Mouse (Mus musculus): Measurements from ENCODE around the gene Tspan9. TPM values are rescaled to one million over a fixed set of nuclear protein-coding genes. Genes with fewer than 3 reads are reported as not detected.
A peak's percentile ranks its signal among the peaks of the same experiment; 100 is the strongest.

The Tspan9 gene
- total RNA-seq, 1 experiment from 2014 or later: 0.67 TPM

DNA sequence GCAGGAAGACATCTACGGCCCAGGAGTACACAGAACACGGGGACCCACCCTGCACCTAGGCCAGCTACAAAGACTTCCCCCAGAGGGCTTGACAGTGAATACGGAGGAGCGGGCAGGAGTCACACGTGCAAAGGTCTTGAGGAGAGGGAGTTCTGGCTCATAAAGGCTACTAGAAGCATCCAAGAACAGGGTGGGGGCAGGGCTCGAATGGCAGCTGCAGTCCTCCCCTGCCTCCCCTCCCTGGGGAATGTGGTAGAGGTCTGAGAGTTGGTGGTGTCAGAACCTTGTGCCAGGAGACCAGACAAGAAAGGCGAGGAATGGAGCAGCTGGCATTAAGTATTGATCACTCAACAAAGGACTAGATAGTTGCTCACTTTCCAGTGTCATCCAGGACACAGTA lies 31.6 kb downstream of the Tspan9 start:
- ATAC-seq (replicated peaks; ENCODE audit: insufficient number of reproducible peaks, low FRiP score, low TSS enrichment, poor library complexity, severe bottlenecking): no peak

DNA sequence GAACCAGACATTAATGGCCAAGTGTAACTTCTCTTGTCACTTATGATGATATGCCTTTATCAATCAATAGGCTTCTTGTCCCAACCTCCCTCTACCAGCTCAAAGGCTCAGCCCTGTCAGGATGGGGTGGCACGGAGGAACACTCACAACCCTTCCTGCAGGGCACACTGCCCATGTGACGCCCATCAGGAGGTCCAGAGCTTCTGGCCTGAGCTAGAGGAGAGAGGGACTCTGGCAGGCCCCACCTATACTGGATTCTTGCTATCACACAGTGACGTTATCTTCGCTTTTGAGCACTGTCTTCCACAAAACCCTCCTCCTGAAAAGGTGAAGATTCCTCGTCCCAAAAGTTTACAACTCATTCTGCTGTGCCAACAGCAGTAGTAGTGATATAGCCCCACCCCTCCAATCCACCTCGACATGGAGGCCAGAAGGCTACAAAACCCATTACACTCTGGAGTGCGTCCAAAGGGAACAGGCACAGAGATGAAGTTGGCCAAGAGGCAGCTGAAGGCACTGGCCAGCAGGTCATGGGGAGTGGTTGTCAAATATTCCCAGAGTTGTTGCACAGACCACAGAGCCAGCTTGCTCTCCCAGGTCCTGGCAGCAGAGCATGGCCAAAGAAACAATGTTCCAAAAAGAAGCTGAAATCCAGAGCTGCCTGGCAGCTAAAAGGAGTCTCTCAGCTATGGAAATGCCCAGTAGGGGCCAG lies 34.9 kb downstream of the Tspan9 start:
- ATAC-seq (replicated peaks; ENCODE audit: insufficient number of reproducible peaks, low FRiP score, low TSS enrichment, poor library complexity, severe bottlenecking): no peak

DNA sequence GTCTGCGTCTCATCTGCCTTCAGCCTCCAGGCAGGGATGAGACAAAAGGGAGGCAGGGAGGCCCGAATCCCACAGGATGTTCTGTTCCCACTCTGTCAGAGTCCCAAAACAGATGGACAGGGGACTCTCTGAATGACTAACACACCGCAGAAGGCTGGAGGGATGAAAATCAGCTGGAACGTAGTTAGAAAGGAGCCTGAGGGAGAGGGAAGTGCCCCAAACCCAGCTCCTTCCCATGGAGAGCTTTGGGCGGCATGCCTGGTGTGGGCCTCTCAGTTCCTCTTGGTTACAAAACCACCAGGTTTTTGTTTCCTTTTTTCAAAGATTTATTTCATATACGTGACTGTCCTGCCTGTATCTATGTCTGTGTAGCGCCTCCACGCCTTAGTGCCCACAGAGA lies 35.7 kb downstream of the Tspan9 start:
- ATAC-seq (replicated peaks; ENCODE audit: insufficient number of reproducible peaks, low FRiP score, low TSS enrichment, poor library complexity, severe bottlenecking): peak; percentile 59

DNA sequence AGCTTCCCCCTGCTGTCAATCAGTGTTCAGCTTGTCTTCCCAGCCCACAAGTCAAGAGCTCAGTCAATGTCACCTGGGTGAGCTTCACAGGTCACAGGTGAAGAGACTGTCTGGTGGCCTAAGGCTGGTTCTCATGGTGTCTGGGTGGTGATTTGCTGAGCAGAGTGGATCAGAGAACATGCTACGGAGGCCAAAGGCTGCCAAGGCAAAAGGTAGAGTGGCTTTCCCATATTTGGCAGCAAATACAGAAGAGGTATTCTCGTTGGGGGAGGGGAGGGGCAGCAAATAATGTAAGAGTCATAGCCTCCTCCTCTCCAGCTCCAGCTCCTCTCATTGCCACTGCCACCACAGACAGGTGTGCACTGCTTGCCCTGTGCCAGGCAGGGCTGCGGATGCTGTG lies 37.2 kb downstream of the Tspan9 start:
- ATAC-seq (replicated peaks; ENCODE audit: insufficient number of reproducible peaks, low FRiP score, low TSS enrichment, poor library complexity, severe bottlenecking): no peak

DNA sequence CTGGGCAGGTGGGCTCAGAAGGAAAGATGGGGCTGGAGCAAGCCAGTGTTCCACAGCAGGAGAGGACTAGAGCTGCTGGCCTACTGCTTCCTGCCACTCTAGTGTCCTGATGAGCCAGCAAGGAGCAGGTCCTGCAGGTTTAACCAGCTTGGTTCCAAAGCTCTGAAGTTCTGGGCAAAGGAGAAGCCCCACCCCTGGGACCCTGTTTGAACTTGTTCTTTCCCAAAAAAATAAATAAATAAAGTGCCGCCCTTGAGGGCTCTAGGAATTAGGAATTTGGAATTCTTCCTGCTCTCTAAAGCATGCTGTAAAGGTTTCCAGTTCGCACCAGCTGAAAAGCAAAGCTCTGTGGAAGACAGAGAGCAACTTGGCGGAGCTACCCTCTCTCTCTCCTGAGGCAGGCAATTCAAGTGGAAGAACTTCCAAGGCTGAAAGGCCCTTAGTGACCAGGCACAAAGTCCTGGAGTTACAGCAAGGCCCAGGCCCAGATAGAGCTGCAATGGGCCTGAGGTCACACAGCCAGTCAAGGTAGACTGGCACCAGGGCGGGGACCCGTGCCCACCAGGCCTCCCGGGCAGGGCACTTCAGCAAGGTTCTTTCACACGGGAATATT lies 38.6 kb downstream of the Tspan9 start:
- ATAC-seq (replicated peaks; ENCODE audit: insufficient number of reproducible peaks, low FRiP score, low TSS enrichment, poor library complexity, severe bottlenecking): no peak

DNA sequence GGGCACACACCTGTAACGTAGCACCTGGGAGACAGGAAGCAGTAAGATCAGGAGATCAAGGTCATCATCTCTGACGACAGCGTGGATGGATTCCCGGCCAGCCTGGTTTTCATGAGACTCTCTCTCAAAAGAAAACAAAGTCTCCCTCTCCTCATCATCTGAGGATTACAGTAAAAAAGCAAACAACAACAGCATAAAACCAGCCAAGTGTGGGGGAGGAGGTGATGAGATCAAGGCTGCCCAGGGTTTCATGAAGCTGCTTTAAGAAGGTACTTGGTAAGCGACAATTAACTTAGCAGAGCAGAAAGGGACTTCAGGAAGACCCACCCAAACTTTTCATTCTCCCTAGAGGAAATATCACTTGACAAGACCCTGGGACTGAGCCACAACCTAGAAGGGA lies 39.5 kb downstream of the Tspan9 start:
- ATAC-seq (replicated peaks; ENCODE audit: insufficient number of reproducible peaks, low FRiP score, low TSS enrichment, poor library complexity, severe bottlenecking): no peak

DNA sequence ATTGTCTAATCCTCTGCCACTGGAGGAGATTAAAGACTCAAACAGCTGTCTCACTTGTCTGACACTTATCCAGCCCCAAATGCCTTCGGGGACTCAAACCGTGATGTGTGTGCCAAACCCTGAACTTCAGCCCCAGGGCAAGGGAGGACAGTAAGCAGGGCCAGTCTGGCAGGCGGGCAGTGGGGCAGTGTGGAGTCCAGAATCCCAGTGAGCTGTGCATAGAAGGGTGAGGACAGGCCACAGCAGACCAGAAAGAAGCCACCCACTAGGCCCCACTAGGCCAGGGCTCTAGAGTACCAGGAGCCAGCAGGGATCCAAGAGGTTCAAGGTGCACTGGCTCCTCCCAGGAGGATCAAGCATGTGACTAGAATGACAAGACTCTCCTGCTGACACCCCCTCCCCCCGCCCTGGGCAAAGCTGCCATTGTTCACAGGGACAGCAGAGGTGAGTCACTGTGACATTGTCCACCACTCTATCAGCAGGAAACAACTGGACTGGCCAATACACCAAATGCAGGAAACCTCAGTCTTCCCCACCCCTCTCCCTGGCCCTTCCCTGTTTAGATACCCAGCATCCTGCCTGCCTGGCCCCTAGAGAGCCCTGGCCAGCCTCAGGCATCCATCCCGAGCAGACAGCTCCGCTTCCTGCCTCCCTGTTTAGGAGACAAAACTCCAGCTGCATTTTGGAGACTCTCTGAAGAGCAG lies 40.9 kb downstream of the Tspan9 start:
- ATAC-seq (replicated peaks; ENCODE audit: insufficient number of reproducible peaks, low FRiP score, low TSS enrichment, poor library complexity, severe bottlenecking): no peak

DNA sequence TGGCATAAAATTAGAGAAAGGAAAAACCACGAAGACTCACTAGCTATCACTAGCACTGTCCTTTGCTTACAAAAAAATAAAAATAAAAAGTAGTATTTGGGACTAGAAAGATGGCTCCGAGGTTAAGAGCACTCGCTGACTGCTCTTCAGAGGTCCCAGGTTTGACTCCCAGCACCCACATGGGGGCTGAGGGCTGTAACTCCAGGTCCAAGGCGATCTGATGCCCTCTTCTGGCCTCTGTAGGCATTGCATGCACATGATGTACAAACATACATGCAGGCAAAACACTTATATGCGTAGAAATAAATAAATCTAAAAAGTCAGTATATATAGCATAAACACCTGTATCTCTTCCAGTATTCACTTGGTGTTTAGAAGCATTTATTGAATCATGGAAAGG lies 43.5 kb downstream of the Tspan9 start:
- no peak for ATAC-seq (replicated peaks; ENCODE audit: insufficient number of reproducible peaks, low FRiP score, low TSS enrichment, poor library complexity, severe bottlenecking)

DNA sequence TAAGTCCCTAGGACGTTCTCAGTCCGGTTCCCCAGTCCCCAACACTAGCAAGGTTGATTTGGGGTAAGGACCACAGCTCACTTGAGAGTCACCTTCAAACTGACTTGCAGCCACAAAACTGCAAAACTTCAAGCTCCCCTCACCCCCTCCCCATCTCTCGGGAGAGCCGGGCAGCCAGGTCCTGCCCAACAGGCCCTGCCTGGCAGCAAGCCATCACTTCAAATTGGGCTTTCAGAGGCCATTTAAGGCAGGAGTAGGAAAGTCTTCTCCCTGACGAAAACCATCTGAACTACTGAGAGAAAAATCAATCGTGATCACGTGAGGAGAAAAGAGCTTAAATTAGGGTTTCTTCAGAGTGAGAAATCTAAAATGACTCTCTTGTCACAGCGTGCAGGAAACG lies 44.2 kb downstream of the Tspan9 start:
- ATAC-seq (replicated peaks; ENCODE audit: insufficient number of reproducible peaks, low FRiP score, low TSS enrichment, poor library complexity, severe bottlenecking): no peak

DNA sequence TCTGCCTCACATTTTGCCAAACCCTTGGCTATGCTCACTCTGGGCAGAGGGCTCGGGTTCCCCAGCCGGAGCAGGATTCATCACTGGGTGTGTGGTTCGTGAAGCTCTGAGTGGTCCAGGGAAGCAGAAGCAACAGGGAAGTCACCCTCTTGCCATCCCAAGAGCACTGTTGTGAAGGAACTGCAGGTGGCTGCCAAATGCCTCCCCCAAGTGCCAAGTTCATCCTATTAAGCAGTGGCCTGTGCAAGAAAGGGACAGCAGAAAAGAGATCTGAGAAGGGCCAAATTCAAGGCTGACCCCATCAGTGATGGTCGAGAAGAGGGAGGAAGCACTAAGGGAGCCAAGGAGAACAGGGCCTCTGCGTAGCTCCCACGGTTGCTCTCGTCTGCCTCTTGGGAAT lies 46.9 kb downstream of the Tspan9 start:
- no peak for ATAC-seq (replicated peaks; ENCODE audit: insufficient number of reproducible peaks, low FRiP score, low TSS enrichment, poor library complexity, severe bottlenecking)

DNA sequence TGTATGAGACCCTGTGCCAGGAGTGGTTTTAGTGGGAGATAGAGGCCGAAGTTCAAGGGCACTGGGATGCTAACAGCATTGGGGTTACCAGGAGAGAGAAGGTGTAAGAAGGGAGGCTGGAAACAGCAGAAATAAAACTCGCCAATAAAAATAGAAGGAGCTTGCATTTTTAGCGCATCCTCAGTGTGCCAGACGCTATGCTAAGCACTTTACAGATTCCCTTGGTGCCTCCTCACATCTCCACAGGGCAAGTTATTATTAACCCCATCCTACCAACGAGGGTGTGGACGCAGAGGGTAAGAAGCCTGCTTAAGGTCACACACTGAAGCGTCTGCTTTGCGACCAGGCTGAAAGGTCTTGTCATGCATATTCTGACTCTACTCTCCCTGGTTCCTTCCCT lies 47.5 kb downstream of the Tspan9 start:
- no peak for ATAC-seq (replicated peaks; ENCODE audit: insufficient number of reproducible peaks, low FRiP score, low TSS enrichment, poor library complexity, severe bottlenecking)

DNA sequence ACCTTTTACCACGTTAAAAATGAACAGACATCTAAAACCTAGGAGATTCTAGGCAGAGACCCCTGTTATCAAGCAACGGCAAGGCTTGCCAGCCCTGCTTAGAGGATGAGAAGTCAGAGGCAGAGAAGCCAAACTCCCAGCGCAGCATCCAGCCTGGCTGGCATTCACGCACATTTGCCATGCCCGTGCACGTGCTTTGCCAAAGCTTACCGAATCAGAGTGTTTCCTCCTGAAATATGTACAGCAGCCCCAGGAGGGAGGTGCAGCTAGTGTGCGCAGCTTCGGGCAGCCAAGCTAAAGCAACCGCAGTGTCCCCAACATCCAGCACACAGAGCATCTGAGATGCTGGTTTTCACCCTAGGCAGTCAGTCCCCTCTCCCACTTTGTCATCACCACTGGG lies 48.3 kb downstream of the Tspan9 start:
- ATAC-seq (replicated peaks; ENCODE audit: insufficient number of reproducible peaks, low FRiP score, low TSS enrichment, poor library complexity, severe bottlenecking): no peak

DNA sequence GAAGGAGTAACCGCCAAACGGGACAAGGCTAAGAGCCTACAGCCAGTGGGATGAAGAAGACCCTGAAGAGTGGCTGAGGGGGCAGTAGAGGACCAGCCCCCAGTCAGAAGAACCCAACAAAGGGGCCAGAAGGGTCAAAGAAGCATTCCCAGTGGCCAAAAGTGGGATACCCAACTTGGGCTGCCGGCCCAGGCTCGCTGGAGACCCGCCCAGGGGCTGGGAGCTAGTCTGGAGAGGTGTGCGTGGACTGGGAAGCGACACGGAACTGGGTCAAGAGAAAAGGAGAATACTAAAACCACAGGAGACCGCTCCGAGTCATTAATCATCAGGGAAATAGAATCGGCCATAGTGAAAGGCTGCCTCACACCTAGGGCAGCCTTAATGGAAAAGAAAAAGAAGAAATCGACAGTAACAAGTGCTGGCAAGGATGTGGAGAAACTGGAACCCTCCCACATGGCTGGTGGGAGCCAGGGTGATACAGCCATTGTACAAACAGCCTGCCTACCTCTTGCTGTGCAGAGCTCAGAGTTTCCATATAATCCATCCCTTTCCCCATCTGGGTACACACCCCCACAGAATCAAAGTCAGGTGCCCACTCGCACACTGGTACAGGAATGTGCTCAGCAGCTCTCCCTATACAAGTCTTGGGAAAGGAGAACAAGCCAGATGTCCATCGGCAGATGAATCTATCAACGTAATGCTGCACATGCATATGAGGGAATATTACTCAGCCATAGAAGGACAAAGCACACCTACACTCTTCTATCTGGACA lies 49.4 kb downstream of the Tspan9 start:
- ATAC-seq (replicated peaks; ENCODE audit: insufficient number of reproducible peaks, low FRiP score, low TSS enrichment, poor library complexity, severe bottlenecking): no peak

DNA sequence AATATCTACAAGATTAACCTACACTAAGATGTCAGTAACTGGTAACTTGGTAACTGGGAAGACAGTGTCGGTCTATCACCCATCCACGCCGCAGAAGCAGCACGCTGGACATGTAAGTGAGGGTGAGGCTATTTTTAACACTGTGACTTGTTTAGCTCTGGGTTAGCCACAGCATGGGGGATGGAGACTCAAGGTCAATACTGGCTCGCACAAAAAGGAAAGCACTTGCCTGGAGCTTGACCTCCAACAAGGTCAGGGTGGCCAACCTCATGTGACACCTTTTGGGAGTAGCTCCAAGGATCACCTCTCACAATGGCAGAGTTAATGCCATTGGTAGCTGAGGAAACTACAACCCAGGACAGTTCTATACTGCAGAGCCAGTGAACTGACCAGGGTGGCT lies 50.8 kb downstream of the Tspan9 start:
- ATAC-seq (replicated peaks; ENCODE audit: insufficient number of reproducible peaks, low FRiP score, low TSS enrichment, poor library complexity, severe bottlenecking): no peak

DNA sequence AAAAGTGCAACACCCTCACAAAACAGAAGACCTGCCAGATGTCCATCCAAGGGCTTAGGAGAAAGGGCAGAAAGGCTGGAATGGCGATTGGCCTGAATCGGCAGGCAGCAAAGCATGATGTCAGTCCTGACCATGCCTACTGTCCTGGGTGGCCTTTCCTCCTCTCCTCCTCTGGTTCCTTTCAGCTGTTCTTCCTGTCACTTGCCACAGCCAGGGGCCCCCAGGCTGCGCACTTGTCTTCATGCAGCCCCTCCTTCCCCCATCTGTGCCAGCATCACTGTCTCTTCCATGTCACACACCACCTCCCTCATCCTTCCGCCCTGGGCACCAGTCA lies 51.6 kb downstream of the Tspan9 start:
- ATAC-seq (replicated peaks; ENCODE audit: insufficient number of reproducible peaks, low FRiP score, low TSS enrichment, poor library complexity, severe bottlenecking): no peak

DNA sequence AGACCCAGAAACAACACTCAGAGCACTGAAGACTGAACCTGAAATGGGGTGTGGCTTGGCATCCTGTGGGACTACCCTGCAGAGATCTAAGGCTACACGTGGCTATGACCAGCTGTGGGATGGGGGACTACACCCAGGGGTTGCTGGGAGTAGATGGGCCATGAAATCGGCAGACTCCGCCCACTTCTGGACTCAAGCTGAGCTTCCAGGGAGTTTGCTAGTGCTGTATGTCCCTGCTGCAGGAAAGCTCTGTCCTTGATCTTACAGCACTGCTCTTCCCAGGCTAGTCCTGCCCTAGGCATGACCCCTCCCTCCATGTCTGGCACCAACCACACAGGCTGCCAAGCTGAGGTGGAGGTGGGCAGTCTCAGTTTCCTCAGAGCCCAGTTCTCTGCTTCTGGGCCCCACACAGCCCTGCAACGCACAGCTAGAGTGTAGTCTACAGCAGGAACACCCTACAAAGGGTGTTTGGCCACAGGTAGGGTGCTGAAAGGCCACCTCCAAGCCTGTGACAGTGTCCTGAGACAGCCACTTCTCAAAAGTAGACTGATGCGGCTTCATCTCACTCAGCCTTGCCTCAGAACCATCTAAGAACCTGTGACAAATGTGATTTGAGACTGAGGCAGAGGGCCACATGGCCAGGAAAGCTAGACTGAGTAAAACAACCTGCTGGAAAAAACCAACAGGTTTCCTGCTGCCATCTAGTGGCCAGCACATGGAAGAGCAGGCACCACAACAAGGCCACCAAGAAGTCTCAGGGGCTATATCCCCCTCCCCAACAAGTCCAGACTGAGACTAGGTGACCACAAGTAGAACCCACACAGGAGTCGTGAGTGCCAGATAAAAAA lies 52.2 kb downstream of the Tspan9 start:
- no peak for ATAC-seq (replicated peaks; ENCODE audit: insufficient number of reproducible peaks, low FRiP score, low TSS enrichment, poor library complexity, severe bottlenecking)

DNA sequence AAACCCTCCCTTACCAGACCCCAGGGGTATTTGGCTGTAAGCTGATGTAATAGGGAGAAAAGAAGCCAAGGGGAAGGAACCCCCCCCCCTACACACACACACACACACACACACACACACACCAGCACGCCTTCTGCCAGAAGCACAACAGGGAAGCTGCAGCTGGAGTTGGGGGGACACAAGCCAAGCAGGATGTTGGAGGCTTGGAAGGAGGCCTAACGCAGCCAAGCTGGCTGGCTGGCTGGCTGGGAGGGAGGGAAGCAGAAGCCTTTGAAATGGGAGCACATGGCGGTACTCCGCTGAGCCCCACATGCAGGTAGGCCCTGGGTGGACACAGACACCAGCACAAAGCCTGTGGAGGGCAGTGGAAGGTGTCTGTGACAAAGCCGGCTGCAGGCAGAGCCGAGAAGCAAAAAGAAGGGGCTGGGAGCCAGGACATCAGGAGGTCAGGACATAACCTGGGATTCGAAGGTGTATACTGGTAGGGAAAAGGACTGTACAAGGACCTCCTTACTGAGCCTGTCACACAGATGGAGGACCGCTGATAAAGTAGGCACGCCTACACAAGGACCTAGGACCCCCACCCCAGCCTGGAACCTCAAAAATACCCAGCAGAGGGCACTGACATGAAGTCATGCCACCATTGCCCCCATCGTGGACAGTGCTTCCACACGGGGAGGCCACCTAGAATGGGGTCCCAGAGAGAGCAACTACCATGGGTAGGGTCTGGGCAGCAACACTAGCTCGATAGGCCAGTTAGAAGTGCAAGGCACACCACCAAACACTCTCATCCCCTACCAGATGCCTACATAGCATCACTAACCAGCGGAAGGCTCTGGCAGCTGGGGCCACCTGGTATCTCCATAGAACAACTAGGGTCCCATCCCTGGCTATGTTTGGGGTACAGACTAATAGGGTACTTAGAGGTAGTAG lies 53.4 kb downstream of the Tspan9 start:
- no peak for ATAC-seq (replicated peaks; ENCODE audit: insufficient number of reproducible peaks, low FRiP score, low TSS enrichment, poor library complexity, severe bottlenecking)

Data from monocyte, adult 5-6 weeks (primary cell).